20 mouse cellular contexts compared by ENCODE assay signal in the genomic region with DNA sequence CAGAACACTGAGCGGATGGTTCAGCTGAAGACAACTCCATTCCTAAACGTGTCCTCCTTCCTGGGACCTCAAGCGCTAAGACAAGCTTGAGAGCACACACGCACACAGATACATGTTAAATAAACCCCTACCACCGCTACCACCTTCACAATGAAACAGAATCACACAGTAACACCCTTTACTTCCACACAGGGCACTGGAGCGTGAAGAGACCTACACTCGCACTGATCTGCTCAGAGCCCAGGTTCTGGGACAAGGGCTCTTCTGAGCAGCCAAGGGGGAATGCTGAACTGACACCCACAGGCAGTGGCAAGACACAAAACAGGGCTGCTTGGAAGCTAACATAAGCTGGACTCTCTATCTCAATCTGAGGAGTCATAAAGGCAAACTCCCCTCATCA. TPM values are rescaled to one million over a fixed set of nuclear protein-coding genes. Genes with fewer than 3 reads are reported as not detected.
DNase-seq lines count a peak whose midpoint lies in the region; ATAC-seq lines count a peak whose summit lies in the region.
"Had no signal": no experiment of that assay in that cellular context is flagged by ENCODE, and none has a peak within 500 bp of the region (broad histone marks: within the 10 kb centered on the region; RNA-seq: fewer than 3 reads in every experiment).

No protein-coding gene starts in this region.

- H3K27me3 ChIP-seq in kidney, embryonic 16.5 days (ENCODE audit: insufficient read depth, low read length): no peaks in the 10 kb centered on the region
- no peaks in the 10 kb centered on the region for H3K27me3 ChIP-seq in limb, embryonic 10.5 days (ENCODE audit: low read depth, poor library complexity, severe bottlenecking)
- H3K27me3 ChIP-seq: embryonic facial prominence, embryonic 15.5 days; hindbrain, embryonic 12.5 days had no signal

- no peak overlapping the region for H3K4me3 ChIP-seq in kidney, embryonic 16.5 days (ENCODE audit: low read length)
- H3K4me3 ChIP-seq in limb, embryonic 10.5 days: no peak overlapping the region
- H3K4me3 ChIP-seq: embryonic facial prominence, embryonic 15.5 days; erythroblast, embryonic 14.5 days; forebrain, embryonic 10.5 days; gastrocnemius, adult 2 months; hindbrain, embryonic 12.5 days had no signal

- no peaks in the 10 kb centered on the region for H3K36me3 ChIP-seq in kidney, embryonic 16.5 days (ENCODE audit: insufficient read depth, low read length)
- H3K36me3 ChIP-seq in limb, embryonic 10.5 days: no peaks in the 10 kb centered on the region
- H3K36me3 ChIP-seq: embryonic facial prominence, embryonic 15.5 days; forebrain, embryonic 10.5 days; hindbrain, embryonic 12.5 days had no signal

- ATAC-seq in kidney, embryonic 16.5 days (ENCODE audit: low FRiP score, low TSS enrichment): peak; percentile 64; the same call in 1 of the 2 replicates
- ATAC-seq: forebrain, embryonic 14.5 days had no signal

- peak; percentile 29 for DNase-seq in kidney, adult 18-20 months
- DNase-seq in kidney, adult 11 months: no peak
- no peak for DNase-seq in kidney, postnatal 10 days
- DNase-seq in limb, embryonic 10.5 days (ENCODE audit: low spot score): no peak
- DNase-seq in cerebellum, postnatal 25 days: no peak
- DNase-seq: adrenal gland, adult 8-10 months; adrenal gland, postnatal 36 days; cerebellum, adult 2 months; cerebellum, postnatal 10 days; embryo, embryonic 11 days; gastrocnemius, adult 2 months; gastrocnemius, postnatal 25 days; heart, postnatal 10 days; heart, postnatal 4 days had no signal

- H3K9ac ChIP-seq in kidney, embryonic 16.5 days (replicated peaks; ENCODE audit: low read length): no peak overlapping the region
- H3K9ac ChIP-seq: embryonic facial prominence, embryonic 15.5 days; hindbrain, embryonic 12.5 days had no signal

- no peak overlapping the region for H3K27ac ChIP-seq in kidney, embryonic 16.5 days (ENCODE audit: low read length)
- 0 out of 2 replicates have a peak overlapping the region, but pooled peaks have one; percentile 25 for H3K27ac ChIP-seq in limb, embryonic 10.5 days
- H3K27ac ChIP-seq: embryonic facial prominence, embryonic 15.5 days; forebrain, embryonic 10.5 days; gastrocnemius, adult 2 months; hindbrain, embryonic 12.5 days had no signal

- H3K4me1 ChIP-seq in kidney, embryonic 16.5 days (ENCODE audit: insufficient read depth, low read length): peaks cover 34% of the 10 kb centered on the region
- H3K4me1 ChIP-seq in limb, embryonic 10.5 days: peaks cover 14% of the 10 kb centered on the region

- WGBS in kidney, embryonic 16.5 days: 44% methylated on average over 7 of the region's 7 CpGs
- 89% methylated on average over 7 of the region's 7 CpGs for WGBS in limb, embryonic 10.5 days

- H3K9me3 ChIP-seq in kidney, embryonic 16.5 days (ENCODE audit: low read length): no peaks in the 10 kb centered on the region
- no peaks in the 10 kb centered on the region for H3K9me3 ChIP-seq in limb, embryonic 10.5 days (replicated peaks)
- H3K9me3 ChIP-seq: embryonic facial prominence, embryonic 15.5 days; forebrain, embryonic 10.5 days; hindbrain, embryonic 12.5 days had no signal

- no peak overlapping the region for H3K4me2 ChIP-seq in kidney, embryonic 16.5 days (replicated peaks; ENCODE audit: low read depth, low read length)
- H3K4me2 ChIP-seq: embryonic facial prominence, embryonic 15.5 days; hindbrain, embryonic 12.5 days had no signal

RNA-seq across cellular contexts. Expression of gene Spint2, which starts 16.1 kb away (rescaled TPM):
- polyA plus RNA-seq in kidney, embryonic 16.5 days (2015; fragmentation: Nextera tagmentation; extraction: Ambion mirVana): 270 and 295 TPM in 2 replicates
- 58.8 and 71.8 TPM in 2 replicates for polyA plus RNA-seq in limb, embryonic 10.5 days (2016; fragmentation: Nextera tagmentation; extraction: Ambion mirVana)

RNA-seq across cellular contexts. Expression of gene 2200002D01Rik, which starts 17.4 kb away (rescaled TPM):
- 7.5 and 8.5 TPM in 2 replicates for polyA plus RNA-seq in kidney, embryonic 16.5 days (2015; fragmentation: Nextera tagmentation; extraction: Ambion mirVana)
- polyA plus RNA-seq in limb, embryonic 10.5 days (2016; fragmentation: Nextera tagmentation; extraction: Ambion mirVana): 2.6 and 3.4 TPM in 2 replicates
- polyA plus RNA-seq: erythroblast, embryonic 14.5 days had no signal

RNA-seq across cellular contexts. Expression of gene Ppp1r14a, which starts 23.5 kb away (rescaled TPM):
- polyA plus RNA-seq in kidney, embryonic 16.5 days (2015; fragmentation: Nextera tagmentation; extraction: Ambion mirVana): 19.6 and 25.1 TPM in 2 replicates
- polyA plus RNA-seq in limb, embryonic 10.5 days (2016; fragmentation: Nextera tagmentation; extraction: Ambion mirVana): 5.4 and 6.1 TPM in 2 replicates

RNA-seq across cellular contexts. Expression of gene Yif1b, which starts 27.5 kb away (rescaled TPM):
- 134 and 143 TPM in 2 replicates for polyA plus RNA-seq in kidney, embryonic 16.5 days (2015; fragmentation: Nextera tagmentation; extraction: Ambion mirVana)
- 99.8 and 103 TPM in 2 replicates for polyA plus RNA-seq in limb, embryonic 10.5 days (2016; fragmentation: Nextera tagmentation; extraction: Ambion mirVana)

RNA-seq across cellular contexts. Expression of gene Kcnk6, which starts 33.3 kb away (rescaled TPM):
- polyA plus RNA-seq in kidney, embryonic 16.5 days (2015; fragmentation: Nextera tagmentation; extraction: Ambion mirVana): 1.5 and 1.7 TPM in 2 replicates
- polyA plus RNA-seq in limb, embryonic 10.5 days (2016; fragmentation: Nextera tagmentation; extraction: Ambion mirVana): 0.70 and 1.2 TPM in 2 replicates
- polyA plus RNA-seq: erythroblast, embryonic 14.5 days had no signal
